Mouse (Mus musculus): ENCODE measurements at regions not wholly inside any gene's neighbourhood (a gene's known extent, or its start where the extent isn't known, plus 50 kb on each side); places are given as distances from the start of the nearest gene placed in this dataset.

- no peak for DNase-seq
Measured at GRCm38 (mm10) chr16:95839512-95840253, 137.8 kb downstream of the Ets2 start.

GRCm38 (mm10) chr16:95838886-95839430 lies 137.1 kb downstream of the Ets2 start:
- DNase-seq, result no peak

DNA sequence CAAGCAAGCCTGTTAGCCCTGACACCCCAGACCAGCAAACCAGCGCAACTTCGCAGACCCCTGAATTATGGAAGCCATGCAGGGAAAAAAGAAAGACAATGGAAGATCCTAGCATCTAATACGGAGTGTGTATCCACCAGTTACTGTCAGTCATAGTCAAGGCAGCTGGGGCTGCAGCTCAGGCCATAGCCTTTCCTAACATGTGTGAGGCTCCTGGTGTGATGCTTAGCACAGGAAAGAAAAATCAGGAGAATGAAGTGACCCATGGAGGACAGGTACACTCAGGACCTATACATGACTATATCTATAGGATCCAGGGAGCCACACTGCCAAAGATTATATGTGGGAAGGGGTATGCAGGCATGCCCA lies 136.6 kb downstream of the Ets2 start:
- no peak for DNase-seq

DNA sequence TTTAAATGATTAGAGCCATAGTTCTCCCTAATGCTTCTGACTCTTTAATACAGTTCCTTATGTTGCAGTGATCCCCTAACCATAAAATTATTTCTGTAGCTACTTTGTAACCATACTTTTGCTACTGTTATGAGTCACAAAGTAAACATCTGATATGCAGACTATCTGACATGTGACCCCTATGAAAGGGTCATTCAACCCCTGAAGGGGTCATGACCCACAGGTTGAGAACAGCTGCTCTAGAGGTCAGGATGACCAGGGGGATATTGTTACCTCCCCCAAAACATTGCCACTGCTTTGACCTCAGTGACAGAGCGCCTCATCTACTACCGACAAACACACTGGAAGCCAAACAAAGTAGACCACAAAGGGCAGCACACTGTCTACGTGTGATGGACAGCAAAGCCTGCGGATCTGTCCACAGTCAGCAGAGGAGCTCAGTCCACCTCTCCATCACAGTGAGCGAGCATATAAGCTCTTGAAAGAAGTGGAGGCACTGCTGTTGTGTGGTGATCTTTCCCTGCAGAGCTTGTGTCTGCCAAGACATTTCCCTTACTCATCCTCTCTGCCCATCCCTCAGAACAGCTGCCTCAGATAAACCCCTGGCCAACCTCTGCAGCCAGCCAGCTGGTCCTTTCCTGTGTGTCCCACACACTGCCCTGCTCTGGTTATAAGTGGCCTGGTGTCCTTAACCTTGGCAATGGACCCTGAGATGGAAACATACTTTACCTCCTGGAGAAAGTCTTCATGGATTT lies 136.0 kb downstream of the Ets2 start:
- DNase-seq, result no peak

GRCm38 (mm10) chr16:95835941-95836340 lies 134.1 kb downstream of the Ets2 start:
- no peak for DNase-seq

GRCm38 (mm10) chr16:95834556-95835288 lies 132.8 kb downstream of the Ets2 start:
- no peak for DNase-seq

DNA sequence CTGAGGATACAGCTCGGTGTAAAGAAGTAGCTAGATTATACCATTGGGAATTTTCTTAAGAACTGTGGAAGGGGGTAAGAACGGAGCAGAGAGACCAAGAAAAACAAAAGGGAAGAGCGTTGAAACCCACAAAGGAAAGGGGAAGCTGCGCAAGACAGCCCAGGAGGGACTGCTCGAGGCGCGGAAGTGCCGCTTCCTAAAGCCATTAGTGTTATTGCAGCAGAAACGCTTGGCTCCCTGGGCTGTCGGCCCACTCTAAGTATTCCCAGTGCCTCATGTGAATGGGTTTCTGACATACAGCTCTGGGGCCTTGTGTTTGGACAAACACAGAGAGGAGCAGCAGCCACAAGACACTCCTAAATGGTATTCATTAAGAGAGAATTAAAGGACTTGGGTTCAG lies 131.6 kb downstream of the Ets2 start:
- peak in 1 of 2 experiments; percentile 48 for DNase-seq

DNA sequence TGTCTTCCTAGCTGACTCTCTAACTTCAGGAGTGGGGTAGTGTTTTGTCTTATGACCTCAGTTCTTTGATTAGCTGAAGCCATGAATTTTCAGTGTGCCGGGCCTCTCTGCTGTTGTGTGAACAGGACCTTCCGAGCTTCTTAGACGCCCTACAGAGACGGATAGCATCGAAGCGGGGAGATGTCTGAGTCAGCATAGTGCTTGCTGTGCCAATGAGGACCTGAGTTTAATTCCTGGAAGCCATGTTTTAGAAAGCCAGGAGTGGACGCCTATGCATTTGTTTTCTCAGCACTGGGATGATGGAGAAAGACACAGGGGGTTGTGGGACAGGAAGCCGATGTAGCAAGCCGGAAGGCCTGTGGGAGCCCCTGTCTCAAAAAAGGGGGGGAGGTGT lies 130.5 kb downstream of the Ets2 start:
- DNase-seq, result no peak

DNA sequence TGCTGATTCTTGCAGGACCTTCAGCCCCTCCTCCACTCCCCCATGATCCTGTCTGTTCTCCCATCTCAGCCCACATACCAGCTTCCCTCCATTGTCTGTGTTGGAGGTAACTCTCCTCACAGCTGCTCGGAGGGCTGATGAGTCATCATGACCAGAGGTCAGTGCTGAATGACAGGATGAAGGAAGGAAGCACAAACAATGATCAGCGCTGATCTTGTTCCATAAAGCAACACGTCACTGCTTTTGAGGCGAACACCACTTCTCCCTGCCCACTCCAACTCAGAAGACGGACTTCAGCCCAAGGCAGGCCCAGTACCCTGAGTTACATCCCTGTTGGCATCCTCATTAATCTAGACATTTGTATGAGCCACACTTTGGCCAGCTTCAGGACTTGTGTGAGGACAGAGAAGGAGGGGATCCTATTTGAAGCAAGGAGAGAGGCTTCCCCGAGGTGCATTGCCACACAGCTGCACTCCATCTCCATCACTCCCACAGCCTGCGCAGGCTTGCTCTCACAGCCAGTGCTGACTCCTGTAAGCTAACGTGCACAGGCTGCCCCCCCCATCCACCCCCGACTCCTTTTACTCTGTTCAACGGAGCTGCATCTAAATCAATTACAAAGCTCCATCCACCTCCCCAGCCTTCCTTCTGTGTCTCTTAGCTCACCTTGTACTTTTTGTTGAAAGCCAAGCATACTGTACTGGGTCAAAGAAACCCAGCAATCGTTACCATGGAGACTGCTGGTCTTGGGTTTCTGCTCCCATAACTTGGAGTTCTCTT lies 129.9 kb downstream of the Ets2 start:
- peak; percentile 65 to 75 for DNase-seq

GRCm38 (mm10) chr16:95827402-95827737 lies 125.5 kb downstream of the Ets2 start:
- no peak for DNase-seq

- no peak for DNase-seq
Measured at GRCm38 (mm10) chr16:95826681-95827401, 125.0 kb downstream of the Ets2 start.

GRCm38 (mm10) chr16:95825723-95826122 lies 123.8 kb downstream of the Ets2 start:
- no peak for DNase-seq

- peak; percentile 72 to 82 for DNase-seq
Measured at GRCm38 (mm10) chr16:95824720-95825534, 123.1 kb downstream of the Ets2 start.

DNA sequence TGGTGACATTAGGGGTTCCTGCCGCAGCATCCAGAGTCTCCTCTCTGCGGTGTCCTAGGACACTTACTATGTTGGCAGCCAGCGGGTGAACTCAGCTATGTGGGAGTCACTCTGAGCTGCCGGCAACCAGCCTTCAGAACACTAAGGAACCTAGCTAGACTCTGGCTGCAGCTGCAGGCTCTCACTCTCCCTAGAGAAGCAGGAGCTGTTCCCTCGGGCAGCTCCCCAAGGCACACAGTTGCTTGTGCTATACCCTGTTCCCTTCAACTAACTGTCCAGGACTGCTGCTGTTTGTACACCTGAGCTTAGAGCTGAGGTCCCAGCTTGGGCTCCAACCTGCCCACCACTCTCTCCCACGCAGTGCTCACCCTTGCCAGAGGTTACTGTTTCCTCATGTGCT lies 121.9 kb downstream of the Ets2 start:
- peak; percentile 47 to 62 for DNase-seq

DNA sequence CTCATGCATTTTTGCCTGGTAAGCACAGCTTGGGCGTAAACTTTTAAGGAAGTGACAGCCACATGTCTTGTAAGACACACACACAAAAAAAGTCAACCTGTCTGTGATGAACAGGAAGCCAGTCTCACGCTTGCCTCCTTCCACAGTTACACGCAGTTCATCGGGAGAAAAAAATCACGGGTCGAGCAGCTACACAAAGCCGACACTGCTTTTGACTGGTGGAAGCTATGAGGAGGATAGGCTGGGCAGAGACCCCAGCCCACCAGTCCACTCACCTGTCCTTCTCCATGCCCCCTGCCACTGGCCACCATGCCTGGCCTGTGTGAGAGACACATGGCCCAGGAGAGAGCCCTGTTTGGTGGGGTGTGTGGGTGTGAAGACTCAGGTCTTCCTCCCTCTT lies 119.2 kb downstream of the Ets2 start:
- no peak for DNase-seq

GRCm38 (mm10) chr16:95820606-95821005 lies 118.7 kb downstream of the Ets2 start:
- DNase-seq, result peak in 1 of 2 experiments; percentile 17

- no peak for DNase-seq
Measured at GRCm38 (mm10) chr16:95820013-95820412, 118.1 kb downstream of the Ets2 start.

DNA sequence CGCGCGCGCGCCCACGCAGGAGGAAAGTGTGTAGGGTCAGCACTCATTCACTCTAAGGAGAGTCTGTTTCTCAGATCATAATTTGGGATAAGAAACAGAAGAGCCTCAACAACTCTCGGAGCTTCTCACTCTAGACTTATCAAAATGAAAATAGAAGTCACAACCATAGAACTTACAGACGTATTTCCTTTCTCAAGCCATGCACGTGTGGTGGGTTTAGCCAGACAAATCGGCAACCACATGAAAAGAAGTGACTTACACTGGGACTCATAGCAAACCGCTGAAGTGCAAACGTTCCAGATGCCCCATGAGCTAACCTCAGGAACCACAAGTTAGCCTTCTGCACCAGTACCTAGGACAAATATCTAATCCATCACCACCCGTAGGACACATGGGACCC lies 114.1 kb downstream of the Ets2 start:
- no peak for DNase-seq

- DNase-seq, result no peak
Measured at GRCm38 (mm10) chr16:95815206-95815731, 113.4 kb downstream of the Ets2 start.

DNA sequence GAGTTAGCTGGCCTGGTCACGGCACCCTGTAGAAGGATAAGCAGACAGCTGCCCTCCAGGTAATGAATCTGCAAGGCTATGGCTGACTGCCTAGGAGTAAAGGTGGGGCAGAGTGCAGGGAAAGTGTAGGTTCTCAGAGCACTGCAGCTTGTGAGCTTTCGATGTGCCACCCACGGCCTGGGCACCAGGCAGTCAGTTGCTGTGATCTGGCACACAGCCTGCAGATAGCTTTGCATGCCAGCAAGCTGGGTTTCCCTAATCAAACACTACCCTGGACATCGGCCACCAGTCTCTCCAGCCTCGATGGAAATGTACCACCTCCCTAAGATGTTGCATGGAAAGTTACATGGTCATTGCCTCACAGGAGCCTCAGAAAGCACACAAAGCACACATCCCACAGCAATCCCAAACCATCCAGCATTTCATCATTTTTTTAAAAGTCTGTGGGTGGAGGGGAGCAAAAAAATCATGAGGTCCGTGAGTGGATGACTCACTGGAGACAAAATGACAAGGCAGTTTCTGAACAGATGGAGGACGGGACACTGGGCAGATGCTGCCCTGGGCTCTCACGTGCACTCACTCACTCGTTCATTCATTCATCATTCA lies 112.7 kb downstream of the Ets2 start:
- no peak for DNase-seq

Data from kidney, postnatal 4 days (tissue).